Mouse (Mus musculus) common myeloid progenitor, adult 5-6 weeks (primary cell): ENCODE results near the gene Mylk4. TPM values are rescaled to one million over a fixed set of nuclear protein-coding genes. Genes with fewer than 3 reads are reported as not detected.
A peak's percentile ranks its signal among the peaks of the same experiment; 100 is the strongest.

Experiments
- ATAC-seq: replicated peaks from 2 replicates; pipeline ENCODE4 v1.8.0; 2016; ENCODE audit warnings: low read depth, mild to moderate bottlenecking, moderate TSS enrichment, inconsistent platforms; ENCODE audit not compliant: poor library complexity, severe bottlenecking
- total RNA-seq: library from RNA; stranded (forward); fragments of 200-1000, 187-1606 nt; gene quantifications from 2 replicates; pipeline ENCODE4 v1.2.3, GENCODE M21; 2017

Mylk4 gene
- total RNA-seq, 1 experiment from 2014 or later: not detected

- ATAC-seq: no peak
Observed at GRCm38 (mm10) chr13:32799131-32799530, 15.4 kb upstream of the Mylk4 start.

DNA sequence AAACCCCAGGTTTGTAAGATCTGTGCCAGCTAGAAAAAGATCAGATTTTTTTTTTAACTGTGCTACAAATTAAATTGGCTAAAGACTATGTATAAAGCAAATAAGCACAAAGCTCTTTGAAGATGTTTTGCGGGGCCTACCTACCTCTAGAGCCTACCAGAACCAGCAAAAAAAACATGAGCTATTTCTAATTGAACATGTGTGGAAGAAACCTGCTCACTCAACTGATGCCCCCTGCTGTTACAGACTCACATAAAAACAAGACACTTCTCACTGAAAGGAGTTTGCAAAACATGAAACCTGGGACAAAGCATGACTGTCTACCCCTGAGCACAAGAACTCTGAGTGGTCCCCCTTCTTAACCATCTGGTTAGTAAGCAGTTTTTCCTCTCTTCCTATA, 13.3 kb upstream of the Mylk4 start:
- ATAC-seq: no peak

DNA sequence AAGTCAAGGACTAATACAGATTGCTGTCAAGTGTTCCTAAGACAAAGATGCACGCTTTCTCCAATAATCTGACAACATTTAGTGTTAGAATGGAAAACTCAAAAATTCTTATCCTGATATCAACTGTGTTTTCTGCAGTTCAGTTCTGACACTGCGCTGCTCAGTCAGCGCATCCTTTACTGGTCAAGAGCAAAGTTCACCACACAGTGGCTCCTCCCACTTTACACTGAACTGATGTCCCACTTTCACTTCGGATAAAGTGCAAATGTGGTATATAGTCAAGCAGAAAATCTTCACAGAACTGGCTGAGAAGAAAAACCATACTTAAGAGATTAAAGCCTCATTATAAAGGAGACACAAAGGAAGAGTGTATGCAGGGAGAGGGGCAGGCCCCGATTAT, 11.4 kb upstream of the Mylk4 start:
- ATAC-seq: no peak

DNA sequence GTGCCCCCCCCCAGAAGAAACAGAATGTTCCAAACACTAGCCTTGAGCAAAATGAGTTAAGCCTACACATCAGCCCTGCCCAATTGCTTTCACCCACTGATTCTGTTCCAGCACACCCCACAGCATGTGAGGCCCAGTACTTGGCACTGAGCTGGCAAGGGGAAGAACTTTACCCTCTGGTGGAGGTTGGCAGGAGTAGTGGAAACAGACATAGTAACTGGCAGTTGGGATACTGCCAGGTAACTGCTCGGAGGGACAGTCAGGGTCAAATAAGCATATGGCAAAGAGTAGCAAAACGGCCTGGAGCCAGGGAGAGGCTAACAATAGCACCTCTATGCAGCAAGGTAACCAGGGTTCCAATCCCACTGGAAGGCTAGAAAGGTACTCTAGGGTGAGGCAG, 10.9 kb upstream of the Mylk4 start:
- ATAC-seq: no peak

DNA sequence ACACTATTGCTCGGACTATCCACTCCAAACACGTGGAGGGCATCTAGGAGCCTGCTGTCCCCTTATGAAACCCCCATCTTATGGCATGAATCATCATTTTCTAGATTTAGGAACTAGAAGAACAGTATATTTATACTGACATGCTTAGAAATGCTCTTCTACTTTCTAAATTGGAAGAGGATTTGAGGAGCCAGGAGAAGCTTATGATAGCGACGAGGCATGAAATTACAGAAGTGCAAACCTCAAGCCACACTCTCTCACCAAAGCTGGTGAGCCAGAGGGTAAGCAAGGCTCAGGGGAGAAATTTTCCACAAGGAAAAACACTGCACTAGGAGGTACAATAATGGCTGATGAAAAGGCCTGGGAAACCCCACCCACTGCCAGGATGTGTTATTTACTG, 6.0 kb upstream of the Mylk4 start:
- no peak for ATAC-seq

DNA sequence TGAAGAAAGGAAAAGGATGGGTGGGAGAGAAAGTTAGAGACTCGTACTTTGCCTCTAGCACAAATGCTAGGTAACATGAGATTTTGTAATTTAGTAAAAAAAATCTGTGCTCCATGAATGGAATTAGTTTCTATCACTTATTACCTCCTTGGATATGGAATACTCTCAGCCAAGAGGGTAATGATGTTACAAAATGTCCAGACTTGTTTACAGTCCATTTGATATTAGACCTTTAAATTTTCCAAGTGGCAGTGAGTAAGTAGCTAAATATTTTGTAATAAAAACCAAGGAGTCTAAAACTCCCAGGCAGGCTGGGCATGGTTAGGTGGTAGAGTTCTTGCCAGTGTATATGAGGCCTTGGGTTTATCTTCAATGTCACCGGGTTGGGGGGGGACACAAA, 3.8 kb upstream of the Mylk4 start:
- ATAC-seq: no peak

DNA sequence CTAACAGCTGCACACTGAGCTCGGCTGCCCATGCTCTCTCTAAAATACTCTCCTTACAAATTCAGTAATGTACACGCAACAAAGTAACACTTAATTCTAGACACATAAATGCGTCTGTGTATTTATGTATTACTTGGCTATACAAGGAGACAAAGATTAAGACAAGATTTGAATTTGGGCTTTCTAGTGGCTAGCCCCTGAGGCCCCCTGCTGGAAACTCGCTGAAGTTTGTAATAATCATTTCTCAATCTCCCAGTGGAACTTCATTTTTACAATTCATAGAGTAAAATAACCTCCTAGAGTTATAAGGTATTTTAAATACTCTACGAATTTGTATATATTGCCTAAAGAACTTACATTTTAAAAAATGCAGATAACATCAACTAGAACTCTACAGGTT, 699 bp downstream of the Mylk4 start:
- ATAC-seq: 0 out of 2 replicates have a peak, but pooled peaks have one; percentile 42

DNA sequence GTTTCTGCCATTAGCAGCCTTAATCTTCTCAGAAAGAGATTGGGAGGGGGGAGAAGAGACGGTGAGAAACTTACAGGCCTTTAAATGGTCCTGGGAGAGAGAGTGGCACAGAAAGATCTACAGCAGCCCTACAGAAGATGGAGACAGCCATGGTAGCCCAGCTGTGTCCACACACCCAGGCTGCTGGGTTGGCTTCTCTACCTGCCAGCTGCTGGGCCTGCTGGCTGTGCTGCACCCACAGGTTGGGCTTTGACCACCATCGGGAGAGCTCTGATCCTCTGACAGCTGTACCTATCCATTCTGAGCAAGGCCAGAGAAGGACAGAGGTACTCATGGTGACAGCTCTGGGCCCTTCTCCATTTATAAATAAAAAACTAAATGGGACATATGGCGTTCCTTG, 4.9 kb downstream of the Mylk4 start:
- no peak for ATAC-seq

GRCm38 (mm10) chr13:32776350-32776749, 7.4 kb downstream of the Mylk4 start:
- ATAC-seq: no peak

- ATAC-seq: no peak
Observed at GRCm38 (mm10) chr13:32775889-32776288, 7.9 kb downstream of the Mylk4 start.

DNA sequence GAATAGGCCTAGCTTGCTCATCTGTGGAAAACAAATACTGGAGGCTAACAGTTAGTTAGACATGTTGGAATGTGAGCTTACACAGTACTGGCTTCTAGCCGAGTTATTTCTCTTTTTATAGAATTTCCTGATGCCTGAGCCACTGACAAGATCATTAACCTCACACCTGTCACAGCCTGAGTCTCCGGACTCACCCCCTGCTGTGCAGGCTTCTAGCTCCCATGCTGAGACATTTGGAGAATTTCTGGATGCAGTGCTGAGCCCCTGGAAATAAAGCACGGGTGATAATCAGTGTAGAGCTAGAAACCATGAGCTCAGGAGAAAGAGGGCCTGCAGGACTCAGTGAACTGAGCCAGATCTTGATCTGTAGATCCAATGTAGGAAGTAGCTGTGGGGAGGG, 13.8 kb downstream of the Mylk4 start:
- ATAC-seq: no peak

GRCm38 (mm10) chr13:32768104-32768503, 15.7 kb downstream of the Mylk4 start:
- 0 out of 2 replicates have a peak, but pooled peaks have one; percentile 52 for ATAC-seq

- no peak for ATAC-seq
Observed at GRCm38 (mm10) chr13:32764448-32764847, 19.3 kb downstream of the Mylk4 start.

- ATAC-seq: no peak
Observed at GRCm38 (mm10) chr13:32763141-32763540, 20.6 kb downstream of the Mylk4 start.

DNA sequence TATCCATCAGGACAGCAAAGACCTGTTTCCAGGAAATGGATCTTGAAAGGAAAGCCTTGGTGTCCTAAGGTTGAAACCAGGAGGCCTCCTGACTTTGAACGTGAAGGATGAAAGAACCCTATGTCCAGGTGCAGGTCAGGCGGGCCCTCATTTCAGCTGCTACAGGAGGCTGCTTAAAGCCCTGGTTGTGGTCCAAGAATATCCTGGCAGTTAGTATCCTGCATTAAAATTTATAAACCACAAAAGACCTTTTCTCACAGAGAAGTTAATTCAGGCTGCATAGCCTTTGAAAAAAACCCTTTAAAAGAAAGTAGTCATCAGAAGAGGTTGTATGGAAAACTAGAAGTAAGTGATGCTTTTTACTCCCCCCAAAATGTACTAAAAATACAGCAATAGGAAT, 23.0 kb downstream of the Mylk4 start:
- ATAC-seq: no peak

DNA sequence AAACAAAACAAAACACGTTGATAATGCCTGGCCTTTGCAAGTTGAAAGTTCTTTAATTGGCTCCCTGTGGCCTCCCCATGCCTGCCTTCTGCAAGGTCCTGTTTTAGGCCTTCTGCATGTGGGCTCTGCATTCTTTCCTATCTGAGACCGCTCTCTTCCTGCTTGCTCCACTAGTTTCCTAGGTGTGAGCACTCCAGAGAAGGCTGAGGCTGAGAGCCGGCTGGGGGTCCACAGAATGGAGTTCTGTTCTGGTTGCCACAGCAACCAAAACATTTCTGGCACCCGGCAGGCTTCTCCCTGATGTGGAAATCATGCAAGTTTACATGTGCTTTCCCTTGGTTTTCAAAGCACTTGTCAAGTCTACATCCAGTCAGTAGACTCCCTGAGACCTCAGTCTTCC, 24.7 kb downstream of the Mylk4 start:
- no peak for ATAC-seq

DNA sequence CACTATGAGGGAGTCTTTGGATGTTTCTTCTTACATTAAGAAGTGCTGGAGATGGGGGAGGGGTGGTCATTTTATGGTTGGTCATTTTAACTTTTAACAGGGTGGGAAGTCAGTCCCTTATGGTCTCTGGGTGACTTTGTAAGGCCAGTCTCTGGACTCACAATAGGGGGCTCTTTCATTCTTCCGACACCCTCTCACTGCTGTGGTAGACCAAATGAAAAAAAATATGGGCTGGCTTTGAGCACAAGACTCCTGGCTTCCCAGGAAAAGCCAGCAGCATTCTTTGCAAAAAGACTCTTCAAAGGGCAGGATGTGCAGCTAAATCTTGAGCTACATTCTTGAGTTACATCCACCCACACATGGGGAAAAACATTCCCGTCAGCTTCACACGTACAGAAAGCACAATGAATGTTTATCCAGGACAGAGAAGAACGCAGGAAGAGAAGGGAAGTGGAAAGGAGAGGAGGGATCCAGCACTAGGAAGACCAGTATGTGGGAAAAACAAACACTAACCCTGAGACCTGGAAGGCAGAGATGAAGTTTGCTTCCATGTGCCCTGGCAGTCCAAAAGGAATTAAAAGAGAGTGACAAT, 31.6 kb downstream of the Mylk4 start:
- ATAC-seq: no peak

GRCm38 (mm10) chr13:32750507-32750906, 33.2 kb downstream of the Mylk4 start:
- ATAC-seq: no peak

DNA sequence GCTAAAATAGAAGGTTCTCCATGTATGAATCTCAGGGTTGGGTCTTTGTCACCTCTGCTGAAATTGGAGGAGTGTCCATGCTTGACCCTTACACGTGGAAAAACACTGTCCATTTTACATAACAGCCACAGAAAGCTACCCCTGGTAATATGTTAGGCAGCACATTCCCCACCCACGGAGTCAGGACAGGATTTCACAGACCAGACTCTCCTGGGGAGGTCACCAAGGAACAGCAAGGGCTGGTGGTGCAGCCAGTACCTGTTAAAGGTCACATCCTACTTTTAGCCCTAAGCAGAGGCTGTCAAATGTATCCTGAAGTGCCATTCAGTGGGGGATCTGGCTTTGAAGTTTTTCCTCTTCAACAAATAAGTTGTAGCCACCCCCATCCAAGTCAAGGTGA, 35.3 kb downstream of the Mylk4 start:
- ATAC-seq: no peak

GRCm38 (mm10) chr13:32741161-32741560, 42.6 kb downstream of the Mylk4 start:
- no peak for ATAC-seq

DNA sequence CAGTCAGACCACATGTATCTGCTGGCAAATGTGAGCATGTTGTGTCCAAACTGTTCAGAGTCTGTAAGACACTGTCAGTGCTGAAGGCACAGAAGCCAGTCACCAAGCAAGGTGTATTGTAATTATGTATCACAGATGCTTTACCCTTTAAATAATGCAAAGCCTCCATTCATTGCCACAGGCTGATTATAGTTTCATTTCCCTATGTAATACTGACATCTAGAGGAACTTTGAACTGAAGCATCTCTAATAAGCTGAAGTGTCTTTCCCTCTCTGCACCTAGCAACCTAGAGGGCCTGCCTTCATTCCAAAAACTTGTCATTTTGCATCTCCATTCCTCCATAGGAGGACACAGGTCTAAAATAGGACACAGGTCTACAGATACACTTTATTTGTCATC, 52.5 kb downstream of the Mylk4 start:
- peak; percentile 47; the same call in 1 of the 2 replicates for ATAC-seq

GRCm38 (mm10) chr13:32724606-32725005, 59.1 kb downstream of the Mylk4 start:
- ATAC-seq: no peak

GRCm38 (mm10) chr13:32721717-32722116, 62.0 kb downstream of the Mylk4 start:
- ATAC-seq: no peak
